Comparison of ENCODE assay signal across 13 mouse cellular contexts in genomic region chr4:125855983-125856591, GRCm38 (mm10).
DNase-seq lines count a peak whose midpoint lies in the region; ATAC-seq lines count a peak whose summit lies in the region.
"Had no signal": no experiment of that assay in that cellular context is flagged by ENCODE, and none has a peak within 500 bp of the region (broad histone marks: within the 10 kb centered on the region; RNA-seq: fewer than 3 reads in every experiment).

No protein-coding gene starts in this region.

- no peaks in the 10 kb centered on the region for H3K27me3 ChIP-seq in kidney, embryonic 14.5 days (ENCODE audit: control insufficient read depth, insufficient read depth, low read length)
- H3K27me3 ChIP-seq in stomach, embryonic 16.5 days (ENCODE audit: control insufficient read depth, insufficient read depth, low read length): no peaks in the 10 kb centered on the region
- H3K27me3 ChIP-seq: embryonic facial prominence, embryonic 15.5 days; lung, embryonic 15.5 days; midbrain, embryonic 12.5 days had no signal

- H3K36me3 ChIP-seq in kidney, embryonic 14.5 days (ENCODE audit: control insufficient read depth, insufficient read depth, low read length): no peaks in the 10 kb centered on the region
- no peaks in the 10 kb centered on the region for H3K36me3 ChIP-seq in stomach, embryonic 16.5 days (ENCODE audit: control insufficient read depth, insufficient read depth, low read length)
- H3K36me3 ChIP-seq: embryonic facial prominence, embryonic 15.5 days; lung, embryonic 15.5 days; midbrain, embryonic 12.5 days had no signal

- no peak overlapping the region for H3K9ac ChIP-seq in kidney, embryonic 14.5 days (ENCODE audit: low read depth, low read length)
- no peak overlapping the region for H3K9ac ChIP-seq in stomach, embryonic 16.5 days (ENCODE audit: low read length)
- H3K9ac ChIP-seq: embryonic facial prominence, embryonic 15.5 days; lung, embryonic 15.5 days; midbrain, embryonic 12.5 days had no signal

- H3K27ac ChIP-seq in kidney, embryonic 14.5 days (ENCODE audit: low read depth, low read length): no peak overlapping the region
- no peak overlapping the region for H3K27ac ChIP-seq in stomach, embryonic 16.5 days (ENCODE audit: low read length)
- H3K27ac ChIP-seq: embryonic facial prominence, embryonic 15.5 days; left cerebral cortex, adult 2 months; lung, embryonic 15.5 days had no signal

- H3K4me1 ChIP-seq in kidney, embryonic 14.5 days (ENCODE audit: control insufficient read depth, insufficient read depth, low read length): 0 out of 2 replicates have a peak, but pooled peaks cover 7% of the 10 kb centered on the region
- peaks cover 3% of the 10 kb centered on the region; the same call in 1 of the 2 replicates for H3K4me1 ChIP-seq in stomach, embryonic 16.5 days (ENCODE audit: control insufficient read depth, insufficient read depth, low read length)
- H3K4me1 ChIP-seq: embryonic facial prominence, embryonic 15.5 days; lung, embryonic 15.5 days had no signal

- WGBS in kidney, embryonic 14.5 days: 9% methylated on average over 11 of the region's 11 CpGs
- WGBS in stomach, embryonic 16.5 days: 10% methylated on average over 11 of the region's 11 CpGs

- H3K4me2 ChIP-seq in kidney, embryonic 14.5 days (replicated peaks; ENCODE audit: low read depth, low read length): no peak overlapping the region
- no peak overlapping the region for H3K4me2 ChIP-seq in stomach, embryonic 16.5 days (ENCODE audit: low read depth, low read length)
- H3K4me2 ChIP-seq: embryonic facial prominence, embryonic 15.5 days; lung, embryonic 15.5 days; midbrain, embryonic 12.5 days had no signal

- no peak overlapping the region for H3K4me3 ChIP-seq in kidney, embryonic 14.5 days (ENCODE audit: low read length)
- H3K4me3 ChIP-seq in stomach, embryonic 16.5 days (replicated peaks; ENCODE audit: low read length): no peak overlapping the region
- H3K4me3 ChIP-seq: embryonic facial prominence, embryonic 15.5 days; left cerebral cortex, adult 2 months; lung, embryonic 15.5 days; midbrain, embryonic 12.5 days had no signal

- no peak for DNase-seq in kidney, postnatal 36 days
- peak; percentile 29 for DNase-seq in retina, postnatal 1 day
- DNase-seq in retina, embryonic 14.5 days (ENCODE audit: low spot score): no peak
- peak; percentile 19 to 31 for DNase-seq in frontal cortex, postnatal 10 days (ENCODE audit: low spot score in 2 of 2)
- DNase-seq in testis, postnatal 14 days (ENCODE audit: low spot score): no peak
- DNase-seq: gastrocnemius, postnatal 36 days; kidney, adult 2 months had no signal

- ATAC-seq in kidney, embryonic 14.5 days (ENCODE audit: low FRiP score, low TSS enrichment): peak; percentile 52; the same call in 1 of the 2 replicates
- 0 out of 2 replicates have a peak, but pooled peaks have one; percentile 21 for ATAC-seq in stomach, embryonic 16.5 days (ENCODE audit: insufficient read depth, low FRiP score)

- no peaks in the 10 kb centered on the region; the same call in 1 of the 2 replicates for H3K9me3 ChIP-seq in kidney, embryonic 14.5 days (ENCODE audit: control insufficient read depth, low read length)
- H3K9me3 ChIP-seq in stomach, embryonic 16.5 days (replicated peaks; ENCODE audit: control insufficient read depth, low read length): no peaks in the 10 kb centered on the region
- H3K9me3 ChIP-seq: embryonic facial prominence, embryonic 15.5 days; lung, embryonic 15.5 days; midbrain, embryonic 12.5 days had no signal

Comparison
In these comparisons a context has a peak if more than half of its experiments do, and no peak if none do; other contexts are left out.
1. DNase-seq: peak in retina, postnatal 1 day (single experiment) and frontal cortex, postnatal 10 days (2 of 2); none in kidney, postnatal 36 days (0 of 2), retina, embryonic 14.5 days (single experiment) and testis, postnatal 14 days (single experiment).